Mouse (Mus musculus) spleen, adult 18-20 months (tissue): ENCODE measurements around the gene Slc4a3.

Experiments used
- DNase-seq, 2 experiments: peaks; one replicate each; pipeline ENCODE4 v3.0.0; 2022; ENCODE audit warnings: mixed read lengths in 2 of 2

Slc4a3 gene

GRCm38 (mm10) chr1:75545965-75546956, at the start of gene Slc4a3:
Gene Slc4a3 (plus strand): TSS chr1:75546266.
- peak in 1 of 2 experiments; percentile 19 for DNase-seq

- DNase-seq = no peak
Measured at GRCm38 (mm10) chr1:75498897-75499296, 47.2 kb upstream of the Slc4a3 start.

- DNase-seq = no peak
Measured at GRCm38 (mm10) chr1:75499441-75499840, 46.6 kb upstream of the Slc4a3 start.

GRCm38 (mm10) chr1:75501905-75502304, 44.2 kb upstream of the Slc4a3 start:
- DNase-seq = no peak

- no peak for DNase-seq
Measured at GRCm38 (mm10) chr1:75502945-75503650, 43.0 kb upstream of the Slc4a3 start.

- DNase-seq = no peak
Measured at GRCm38 (mm10) chr1:75503651-75503980, 42.5 kb upstream of the Slc4a3 start.

- DNase-seq = no peak
Measured at GRCm38 (mm10) chr1:75504256-75505045, 41.6 kb upstream of the Slc4a3 start.

- no peak for DNase-seq
Measured at GRCm38 (mm10) chr1:75505159-75505955, 40.7 kb upstream of the Slc4a3 start.

GRCm38 (mm10) chr1:75505956-75506831, 39.9 kb upstream of the Slc4a3 start, which contains the start of gene Obsl1:
Gene Obsl1 (minus strand): TSS chr1:75506452.
- DNase-seq = no peak

GRCm38 (mm10) chr1:75507006-75507405, 39.1 kb upstream of the Slc4a3 start, which contains the start of gene Inha:
Gene Inha (plus strand): TSS chr1:75507077.
- DNase-seq = no peak

GRCm38 (mm10) chr1:75509586-75509985, 36.5 kb upstream of the Slc4a3 start:
- DNase-seq = no peak

GRCm38 (mm10) chr1:75510154-75510553, 35.9 kb upstream of the Slc4a3 start:
- no peak for DNase-seq

GRCm38 (mm10) chr1:75511437-75512210, 34.4 kb upstream of the Slc4a3 start:
- DNase-seq = no peak

GRCm38 (mm10) chr1:75512550-75512949, 33.5 kb upstream of the Slc4a3 start:
- no peak for DNase-seq

GRCm38 (mm10) chr1:75516703-75517380, 29.2 kb upstream of the Slc4a3 start:
- DNase-seq = no peak

- DNase-seq = no peak
Measured at GRCm38 (mm10) chr1:75517984-75518383, 28.1 kb upstream of the Slc4a3 start.

GRCm38 (mm10) chr1:75518427-75518826, 27.6 kb upstream of the Slc4a3 start:
- DNase-seq = no peak

GRCm38 (mm10) chr1:75519576-75519975, 26.5 kb upstream of the Slc4a3 start:
- DNase-seq = no peak

GRCm38 (mm10) chr1:75521321-75522031, 24.6 kb upstream of the Slc4a3 start, which contains the start of gene Stk11ip:
Gene Stk11ip (plus strand): TSS chr1:75521529.
- DNase-seq = peak; percentile 80 to 90
